Mouse (Mus musculus): ENCODE data around the gene Olfr1054. TPM values are rescaled to one million over a fixed set of nuclear protein-coding genes. Genes with fewer than 3 reads are reported as not detected.
"Not testable (repeated sequence)": the region's sequence is repeated elsewhere in the genome, so short reads cannot be mapped to it uniquely, and the experiment has no call there.

The Olfr1054 gene
- not detected for total RNA-seq (2021)
- long read RNA-seq, experiment 1: 0 reads
- long read RNA-seq, experiment 2: 0 reads

DNA sequence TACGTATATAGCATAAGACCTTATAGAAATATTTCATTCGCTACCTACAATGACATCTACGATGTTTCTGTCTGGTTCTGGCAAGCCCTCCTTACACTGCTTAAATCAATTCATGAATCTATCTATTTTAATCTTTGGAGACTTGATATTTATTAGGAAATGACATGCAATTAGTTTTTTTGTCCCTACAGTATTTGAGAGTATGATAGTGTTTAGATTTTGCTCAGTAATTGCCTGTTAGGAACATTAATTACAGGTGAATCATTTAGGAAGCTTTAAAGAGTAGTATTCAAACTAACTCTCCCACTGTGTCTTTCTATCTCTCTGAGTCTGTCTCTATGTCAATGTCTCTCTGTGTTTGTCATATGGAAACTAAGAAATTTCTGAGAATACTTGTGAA is at the start of gene Olfr1054:
Gene Olfr1054, minus strand, starts transcription at position 101 of the 400 bp plus-strand sequence.
- intact Hi-C loops (cut with DNase I): no loop called here
- DNase-seq: no peak

GRCm38 (mm10) chr2:86378293-86378692 is 43.1 kb upstream of the Olfr1054 start, which contains the start of gene Olfr1057:
Olfr1057 (minus strand) TSS chr2:86378393.
- intact Hi-C loops (cut with DNase I): no loop called here
- no peak for DNase-seq

DNA sequence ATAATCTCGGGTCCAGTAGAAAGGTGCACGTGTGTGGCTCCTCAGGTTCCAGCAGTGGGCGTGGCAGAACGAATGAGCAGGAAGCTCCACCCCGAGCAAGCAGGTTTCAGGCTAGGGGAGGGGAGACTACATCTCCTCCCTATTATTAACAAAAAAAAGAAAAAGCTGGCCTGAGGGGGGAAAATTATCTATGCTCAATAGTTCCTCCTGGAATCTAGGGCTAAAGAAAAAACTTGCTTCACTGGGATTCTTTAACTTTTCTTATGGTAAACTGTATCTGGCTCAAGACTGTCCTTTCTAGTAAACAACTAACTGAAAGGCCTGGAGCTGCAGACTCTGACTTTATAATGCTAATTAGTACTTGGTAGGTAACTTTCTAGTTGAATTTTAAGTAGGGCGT is 31.1 kb upstream of the Olfr1054 start:
- intact Hi-C loops (cut with DNase I); DNase-seq: not testable (repeated sequence)

DNA sequence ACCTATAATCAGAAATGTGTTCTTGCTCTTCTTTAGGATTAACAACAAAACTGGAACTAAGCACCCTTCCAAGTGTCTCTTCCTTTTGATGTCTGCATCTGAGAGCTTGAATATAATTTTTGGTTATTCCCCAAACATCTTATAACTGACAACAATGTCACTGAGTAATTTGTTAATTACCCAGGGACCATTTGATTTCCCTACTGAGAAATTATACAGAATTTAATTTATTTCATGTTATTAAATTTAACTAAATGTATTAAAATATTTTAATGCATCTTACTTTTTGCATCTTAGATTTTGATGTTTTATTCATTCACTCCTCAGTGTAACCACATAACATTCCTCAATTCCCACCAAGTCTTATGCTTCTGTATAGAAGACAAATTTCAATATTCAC is 27.1 kb upstream of the Olfr1054 start, which contains the start of gene Olfr1056:
Gene Olfr1056, minus strand, starts transcription at position 101 of the 400 bp plus-strand sequence.
- DNase-seq: no peak
- intact Hi-C loops (cut with DNase I): no loop called here

DNA sequence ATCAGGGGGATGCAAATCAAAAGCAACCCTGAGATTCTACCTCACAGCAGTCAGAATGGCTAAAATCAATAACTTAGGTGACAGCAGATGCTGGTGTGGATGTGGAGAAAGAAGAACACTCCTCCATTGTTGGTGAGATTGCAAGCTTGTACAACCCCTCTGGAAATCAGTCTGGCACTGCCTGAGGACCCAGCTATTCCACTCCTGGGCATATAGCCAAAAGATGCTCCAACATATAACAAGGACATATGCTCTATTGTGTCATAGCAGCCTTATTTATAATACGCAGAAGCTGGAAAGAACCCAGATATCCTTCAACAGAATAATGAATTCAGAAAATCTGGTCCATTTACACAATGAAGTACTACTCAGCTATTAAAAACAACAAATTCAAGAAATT is 16.5 kb upstream of the Olfr1054 start:
- intact Hi-C loops (cut with DNase I); DNase-seq: not testable (repeated sequence)

DNA sequence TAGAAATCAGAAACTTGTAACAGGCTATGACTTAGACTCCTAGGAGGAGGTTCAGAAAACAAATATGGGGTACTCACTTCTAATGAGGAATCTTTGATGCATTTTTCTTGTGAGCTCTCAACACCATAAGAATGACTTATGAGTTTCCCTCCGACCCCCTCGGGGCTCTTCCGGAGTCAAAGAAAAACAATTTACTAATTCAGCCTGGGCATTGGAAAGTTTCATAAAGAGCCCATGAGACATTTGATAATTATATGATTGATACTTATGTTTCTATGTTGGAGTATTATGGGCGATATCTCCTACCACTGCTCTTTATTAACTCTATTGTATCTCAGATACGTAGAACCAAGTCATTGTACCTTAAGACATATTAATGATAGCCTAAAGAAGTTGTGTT is 15.0 kb upstream of the Olfr1054 start, which contains the start of gene Olfr1055:
Gene Olfr1055, minus strand, starts transcription at position 101 of the 400 bp plus-strand sequence.
- DNase-seq: no peak
- intact Hi-C loops (cut with DNase I): no loop called here

- intact Hi-C loops (cut with DNase I): no loop called here
- DNase-seq: no peak
Measured at GRCm38 (mm10) chr2:86315184-86315583, 20.0 kb downstream of the Olfr1054 start, which contains the start of gene Olfr1053. Olfr1053 (minus strand) TSS chr2:86315284.

DNA sequence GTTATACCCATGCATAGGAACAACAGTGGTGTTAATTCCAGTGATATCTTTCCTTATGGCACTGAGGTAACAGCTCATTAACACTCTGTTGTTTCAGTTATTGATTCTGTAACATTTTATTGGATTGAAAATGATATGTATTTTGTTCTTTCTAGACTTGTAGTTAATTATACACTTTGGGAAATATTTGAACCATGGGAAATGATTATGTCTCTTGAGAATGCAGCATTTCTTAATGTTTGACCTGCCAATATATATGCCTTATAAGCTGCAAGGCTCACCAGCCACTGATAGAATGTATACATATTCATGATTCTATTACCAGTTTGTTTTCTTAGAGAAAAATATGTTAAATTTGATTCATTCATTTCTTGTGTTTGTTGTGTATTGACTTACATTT is 43.1 kb downstream of the Olfr1054 start, which contains the start of gene Olfr1052:
Gene Olfr1052, plus strand, starts transcription at position 301 of the 400 bp plus-strand sequence.
- DNase-seq: no peak
- intact Hi-C loops (cut with DNase I): no loop called here

Other genes with a start within 250 kb of the Olfr1054 start
- gene Olfr1037, start 248.0 kb downstream of the Olfr1054 start, total RNA-seq (2021): not detected
- gene Olfr1039, start 199.5 kb downstream of the Olfr1054 start, total RNA-seq (2021): not detected
- gene Olfr1040, start 188.7 kb downstream of the Olfr1054 start, total RNA-seq (2021): not detected
- not detected for gene Olfr1042, start 173.6 kb downstream of the Olfr1054 start, total RNA-seq (2021)
- not detected for gene Olfr1043, start 167.9 kb downstream of the Olfr1054 start, total RNA-seq (2021)
- not detected for gene Olfr1044, start 157.6 kb downstream of the Olfr1054 start, total RNA-seq (2021)
- not detected for gene Olfr52, start 149.8 kb downstream of the Olfr1054 start, total RNA-seq (2021)
- not detected for gene Olfr1045, start 132.4 kb downstream of the Olfr1054 start, total RNA-seq (2021)
- not detected for gene Olfr1046, start 116.1 kb downstream of the Olfr1054 start, total RNA-seq (2021)
- not detected for gene Olfr1047, start 104.0 kb downstream of the Olfr1054 start, total RNA-seq (2021)
- not detected for gene Olfr1048, start 95.1 kb downstream of the Olfr1054 start, total RNA-seq (2021)
- gene Olfr1049, start 77.1 kb downstream of the Olfr1054 start, total RNA-seq (2021): not detected
- not detected for gene Olfr1051, start 56.3 kb downstream of the Olfr1054 start, total RNA-seq (2021)
- not detected for gene Olfr1052, start 43.0 kb downstream of the Olfr1054 start, total RNA-seq (2021)
- gene Olfr1053, start 20.1 kb downstream of the Olfr1054 start, total RNA-seq (2021): not detected
- gene Olfr1055, start 14.9 kb upstream of the Olfr1054 start, total RNA-seq (2021): not detected
- gene Olfr1056, start 27.0 kb upstream of the Olfr1054 start, total RNA-seq (2021): not detected
- not detected for gene Olfr1057, start 43.0 kb upstream of the Olfr1054 start, total RNA-seq (2021)
- not detected for gene Olfr1058, start 53.1 kb upstream of the Olfr1054 start, total RNA-seq (2021)
- not detected for gene Olfr1061, start 78.6 kb upstream of the Olfr1054 start, total RNA-seq (2021)
- not detected for gene Olfr1062, start 91.3 kb upstream of the Olfr1054 start, total RNA-seq (2021)
- not detected for gene Olfr1065, start 115.2 kb upstream of the Olfr1054 start, total RNA-seq (2021)
- not detected for gene Olfr1066, start 120.8 kb upstream of the Olfr1054 start, total RNA-seq (2021)
- gene Olfr228, start 152.0 kb upstream of the Olfr1054 start, total RNA-seq (2021): not detected
- gene Olfr1076, start 173.0 kb upstream of the Olfr1054 start, total RNA-seq (2021): not detected
- gene Olfr1079, start 207.0 kb upstream of the Olfr1054 start, total RNA-seq (2021): not detected
- not detected for gene Olfr1080, start 222.8 kb upstream of the Olfr1054 start, total RNA-seq (2021)